Mouse (Mus musculus) olfactory bulb, adult 2 months (tissue): ENCODE data around the gene Krt39.

Experiments
- CTCF ChIP-seq: fragments of 200-500 bp; IDR thresholded peaks from 2 replicates; pipeline ENCODE4 v1.5.1; 2012; ENCODE audit warnings: low read depth, mild to moderate bottlenecking, low read length, moderate library complexity; ENCODE audit not compliant: insufficient read depth
- POLR2A ChIP-seq: fragments of 200-500 bp; IDR thresholded peaks from 2 replicates; pipeline ENCODE4 v1.6.1; 2012; ENCODE audit warnings: mild to moderate bottlenecking, low read depth, low read length, moderate library complexity; ENCODE audit not compliant: insufficient read depth

GRCm38 (mm10) chr11:99468566-99468965 lies 52.6 kb downstream of the Krt39 start:
- TF ChIP-seq CTCF (no peak), POLR2A (no peak)
